Mouse (Mus musculus): ENCODE measurements around the gene Chst12.

Gene Chst12

GRCm38 (mm10) chr5:140572611-140573010, 67.3 kb downstream of the Chst12 start:
- no peak for DNase-seq

Data from spleen, adult 18-20 months (tissue).